Mouse (Mus musculus) left cerebral cortex, postnatal 14 days (tissue): ENCODE measurements at regions not wholly inside any gene's neighbourhood (a gene's known extent, or its start where the extent isn't known, plus 50 kb on each side); places are given as distances from the start of the nearest gene placed in this dataset.

Experiments
- DNase-seq, 2 experiments: peaks; one replicate each; pipeline ENCODE4 v3.0.0; 2021 to 2022; ENCODE audit warnings: low spot score in 2 of 2, mixed read lengths in 1 of 2
- intact Hi-C: fragments of 180-260 bp; cut with DNase I; formaldehyde crosslinking; loops from one replicate; pipeline ENCODE4 v1.15.1; 2025

DNA sequence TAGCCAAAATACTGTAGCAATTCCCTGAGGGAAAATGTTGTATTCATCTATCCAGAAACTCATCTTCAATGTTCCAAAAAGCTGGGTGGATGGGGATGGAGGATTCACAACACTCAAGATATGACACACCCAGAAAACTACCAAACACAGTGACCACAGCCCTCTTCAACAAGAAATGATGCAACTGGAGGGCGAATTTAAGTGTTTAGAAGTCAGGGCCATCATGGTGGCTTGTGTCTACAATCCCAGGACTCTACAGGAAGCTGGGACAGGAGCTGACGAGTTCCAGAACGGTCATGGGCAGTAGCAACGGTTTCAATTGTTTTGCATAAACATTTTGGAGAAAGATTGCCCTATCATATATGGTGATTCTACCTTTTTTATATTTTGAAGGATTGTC lies 78.8 kb upstream of the Plcb4 start:
- DNase-seq: no peak
- intact Hi-C loops: no loop called here

GRCm38 (mm10) chr2:135582341-135582740 lies 76.5 kb upstream of the Plcb4 start:
- intact Hi-C loops: no loop called here
- DNase-seq: no peak

GRCm38 (mm10) chr2:135606306-135606705 lies 52.5 kb upstream of the Plcb4 start:
- DNase-seq: no peak
- intact Hi-C loops: no loop called here
